Mouse (Mus musculus): ENCODE results near the gene AF067061. TPM values are rescaled to one million over a fixed set of nuclear protein-coding genes. Genes with fewer than 3 reads are reported as not detected.
"Not testable (repeated sequence)": the region's sequence is repeated elsewhere in the genome, so short reads cannot be mapped to it uniquely, and the experiment has no call there.

The AF067061 gene
- polyA plus RNA-seq, 1 experiment from 2014 or later: not detected

- H3K27me3 ChIP-seq (ENCODE audit: control insufficient read depth, insufficient read depth, low read length): not testable (repeated sequence)
- 55% methylated on average over 2 of the region's 3 CpGs for WGBS
Observed at GRCm38 (mm10) chr13:120251208-120251924, 11.5 kb upstream of the AF067061 start.

GRCm38 (mm10) chr13:120258817-120259658, 3.9 kb upstream of the AF067061 start:
- not testable (repeated sequence) for H3K4me1 ChIP-seq (ENCODE audit: control insufficient read depth in 2 of 2, insufficient read depth in 2 of 2, low read length in 2 of 2); H3K27me3 ChIP-seq (ENCODE audit: control insufficient read depth, insufficient read depth, low read length); H3K4me3 ChIP-seq (ENCODE audit: control insufficient read depth in 1 of 2, insufficient read depth in 1 of 2, low read depth in 1 of 2, low read length in 2 of 2); H3K9me3 ChIP-seq (ENCODE audit: control insufficient read depth, low read length); ATAC-seq (ENCODE audit: insufficient number of reproducible peaks, insufficient read depth, low FRiP score, low read depth); H3K36me3 ChIP-seq (ENCODE audit: control insufficient read depth, insufficient read depth, low read length); H3K9ac ChIP-seq (ENCODE audit: low read length); H3K4me2 ChIP-seq (ENCODE audit: low read length); H3K27ac ChIP-seq (replicated peaks in 1 of 2; ENCODE audit: control insufficient read depth in 1 of 2, insufficient read depth in 1 of 2, low read depth in 2 of 2, low read length in 2 of 2)
- WGBS: 78% methylated on average over 3 of the region's 3 CpGs

More at GRCm38 (mm10) chr13:120251208-120251924, 11.5 kb upstream of the AF067061 start:
- H3K4me3 ChIP-seq (ENCODE audit: control insufficient read depth in 1 of 2, insufficient read depth in 1 of 2, low read depth in 1 of 2, low read length in 2 of 2); ATAC-seq (ENCODE audit: insufficient number of reproducible peaks, insufficient read depth, low FRiP score, low read depth); H3K9me3 ChIP-seq (ENCODE audit: control insufficient read depth, low read length); H3K4me2 ChIP-seq (ENCODE audit: low read length); H3K27ac ChIP-seq (replicated peaks in 1 of 2; ENCODE audit: control insufficient read depth in 1 of 2, insufficient read depth in 1 of 2, low read depth in 2 of 2, low read length in 2 of 2); H3K36me3 ChIP-seq (ENCODE audit: control insufficient read depth, insufficient read depth, low read length); H3K4me1 ChIP-seq (ENCODE audit: control insufficient read depth in 2 of 2, insufficient read depth in 2 of 2, low read length in 2 of 2); H3K9ac ChIP-seq (ENCODE audit: low read length): not testable (repeated sequence)

DNA sequence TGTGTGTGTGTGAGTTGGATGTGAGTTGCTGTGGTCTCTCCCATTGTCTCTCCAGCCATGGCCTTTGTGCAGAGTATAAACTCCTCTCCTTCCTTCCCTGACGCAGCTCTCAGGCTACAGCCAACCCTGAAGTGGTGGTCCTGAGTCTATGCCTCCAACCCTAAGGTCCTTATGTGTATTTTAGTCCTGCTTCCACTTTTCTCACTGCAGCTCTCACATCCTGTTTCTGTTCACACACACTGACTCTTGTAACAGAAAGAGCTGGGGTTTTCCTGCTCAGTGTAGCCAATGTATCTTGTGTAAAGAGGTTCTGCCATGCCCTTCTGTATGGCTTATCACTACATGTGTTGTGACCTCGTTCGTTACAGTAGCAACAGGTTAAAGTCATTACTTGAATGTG, 3.2 kb upstream of the AF067061 start:
- not testable (repeated sequence) for H3K36me3 ChIP-seq (ENCODE audit: control insufficient read depth, insufficient read depth, low read length); H3K27ac ChIP-seq (replicated peaks in 1 of 2; ENCODE audit: control insufficient read depth in 1 of 2, insufficient read depth in 1 of 2, low read depth in 2 of 2, low read length in 2 of 2); H3K9ac ChIP-seq (ENCODE audit: low read length); H3K4me2 ChIP-seq (ENCODE audit: low read length); H3K4me1 ChIP-seq (ENCODE audit: control insufficient read depth in 2 of 2, insufficient read depth in 2 of 2, low read length in 2 of 2); ATAC-seq (ENCODE audit: insufficient number of reproducible peaks, insufficient read depth, low FRiP score, low read depth); H3K9me3 ChIP-seq (ENCODE audit: control insufficient read depth, low read length); H3K27me3 ChIP-seq (ENCODE audit: control insufficient read depth, insufficient read depth, low read length); H3K4me3 ChIP-seq (ENCODE audit: control insufficient read depth in 1 of 2, insufficient read depth in 1 of 2, low read depth in 1 of 2, low read length in 2 of 2)
- 68% methylated on average over 3 of the region's 3 CpGs for whole genome bisulfite sequencing

GRCm38 (mm10) chr13:120277837-120278236, 14.9 kb downstream of the AF067061 start:
- not testable (repeated sequence) for ATAC-seq (ENCODE audit: insufficient number of reproducible peaks, insufficient read depth, low FRiP score, low read depth); H3K9ac ChIP-seq (ENCODE audit: low read length); H3K27ac ChIP-seq (replicated peaks in 1 of 2; ENCODE audit: control insufficient read depth in 1 of 2, insufficient read depth in 1 of 2, low read depth in 2 of 2, low read length in 2 of 2); H3K27me3 ChIP-seq (ENCODE audit: control insufficient read depth, insufficient read depth, low read length); H3K36me3 ChIP-seq (ENCODE audit: control insufficient read depth, insufficient read depth, low read length); H3K4me1 ChIP-seq (ENCODE audit: control insufficient read depth in 2 of 2, insufficient read depth in 2 of 2, low read length in 2 of 2); H3K4me2 ChIP-seq (ENCODE audit: low read length); H3K9me3 ChIP-seq (ENCODE audit: control insufficient read depth, low read length); H3K4me3 ChIP-seq (ENCODE audit: control insufficient read depth in 1 of 2, insufficient read depth in 1 of 2, low read depth in 1 of 2, low read length in 2 of 2)
- 24% methylated on average over 2 of the region's 2 CpGs for WGBS

DNA sequence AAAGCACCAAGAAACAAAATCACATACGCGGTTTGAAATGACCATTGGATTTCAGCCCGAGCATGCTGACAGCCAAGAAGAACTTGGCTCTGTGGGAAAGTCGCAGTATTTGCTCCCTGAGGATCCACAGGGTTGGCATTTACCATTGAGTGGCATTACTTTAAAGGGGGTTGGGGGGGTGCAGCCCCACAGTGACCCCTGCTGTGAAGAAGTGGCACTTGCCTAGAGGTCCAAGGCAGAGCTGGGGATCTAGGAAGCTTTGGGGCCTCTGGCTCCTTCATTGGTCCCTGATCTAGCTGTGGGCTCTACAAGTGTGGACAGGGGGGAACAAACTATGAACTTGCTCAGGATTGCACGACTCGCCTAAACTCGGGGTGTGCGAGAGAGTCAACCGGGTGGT, 15.9 kb downstream of the AF067061 start:
- Histone ChIP-seq H3K4me1 (ENCODE audit: control insufficient read depth in 2 of 2, insufficient read depth in 2 of 2, low read length in 2 of 2) (no peaks in the 10 kb centered on the region), H3K4me3 (ENCODE audit: control insufficient read depth in 1 of 2, insufficient read depth in 1 of 2, low read depth in 1 of 2, low read length in 2 of 2) (no peak overlapping the region), H3K9me3 (ENCODE audit: control insufficient read depth, low read length) (no peaks in the 10 kb centered on the region), H3K4me2 (ENCODE audit: low read length) (no peak overlapping the region), H3K9ac (ENCODE audit: low read length) (no peak overlapping the region), H3K36me3 (ENCODE audit: control insufficient read depth, insufficient read depth, low read length) (no peaks in the 10 kb centered on the region), H3K27ac (replicated peaks in 1 of 2; ENCODE audit: control insufficient read depth in 1 of 2, insufficient read depth in 1 of 2, low read depth in 2 of 2, low read length in 2 of 2) (no peak overlapping the region), H3K27me3 (ENCODE audit: control insufficient read depth, insufficient read depth, low read length) (no peaks in the 10 kb centered on the region)
- 86% methylated on average over 9 of the region's 9 CpGs for WGBS
- ATAC-seq (ENCODE audit: insufficient number of reproducible peaks, insufficient read depth, low FRiP score, low read depth): no peak

DNA sequence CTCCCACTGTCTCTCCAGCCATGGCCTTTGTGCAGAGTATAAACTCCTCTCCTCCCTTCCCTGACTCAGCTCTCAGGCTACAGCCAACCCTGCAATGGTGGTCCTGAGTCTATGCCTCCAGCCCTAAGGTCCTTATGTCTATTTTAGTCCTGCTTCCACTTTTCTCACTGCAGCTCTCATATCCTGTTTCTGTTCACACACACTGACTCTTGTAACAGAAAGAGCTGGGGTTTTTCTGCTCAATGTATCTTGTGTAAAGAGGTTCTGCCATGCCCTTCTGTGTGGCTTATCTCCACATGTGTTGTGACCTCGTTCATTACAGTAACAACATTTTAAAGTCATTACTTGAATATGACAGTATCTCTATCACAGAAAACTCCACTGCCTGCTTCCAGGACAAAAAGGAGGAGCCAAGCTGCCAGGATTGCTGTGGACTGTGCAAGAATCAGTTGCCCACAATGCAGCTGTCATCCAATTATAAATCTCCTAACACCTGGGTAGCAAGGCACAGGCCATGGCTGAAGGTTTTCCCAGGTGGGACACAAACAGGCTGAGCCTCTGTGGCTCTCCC, 36.5 kb downstream of the AF067061 start:
- no peak for ATAC-seq (ENCODE audit: insufficient number of reproducible peaks, insufficient read depth, low FRiP score, low read depth)
- Histone ChIP-seq H3K9me3 (ENCODE audit: control insufficient read depth, low read length) (no peaks in the 10 kb centered on the region), H3K36me3 (ENCODE audit: control insufficient read depth, insufficient read depth, low read length) (no peaks in the 10 kb centered on the region), H3K27ac (replicated peaks in 1 of 2; ENCODE audit: control insufficient read depth in 1 of 2, insufficient read depth in 1 of 2, low read depth in 2 of 2, low read length in 2 of 2) (no peak overlapping the region), H3K4me2 (ENCODE audit: low read length) (no peak overlapping the region), H3K4me1 (ENCODE audit: control insufficient read depth in 2 of 2, insufficient read depth in 2 of 2, low read length in 2 of 2) (no peaks in the 10 kb centered on the region), H3K4me3 (ENCODE audit: control insufficient read depth in 1 of 2, insufficient read depth in 1 of 2, low read depth in 1 of 2, low read length in 2 of 2) (no peak overlapping the region), H3K9ac (ENCODE audit: low read length) (no peak overlapping the region), H3K27me3 (ENCODE audit: control insufficient read depth, insufficient read depth, low read length) (no peaks in the 10 kb centered on the region)
- 32% methylated on average over 1 of the region's 1 CpGs for WGBS

DNA sequence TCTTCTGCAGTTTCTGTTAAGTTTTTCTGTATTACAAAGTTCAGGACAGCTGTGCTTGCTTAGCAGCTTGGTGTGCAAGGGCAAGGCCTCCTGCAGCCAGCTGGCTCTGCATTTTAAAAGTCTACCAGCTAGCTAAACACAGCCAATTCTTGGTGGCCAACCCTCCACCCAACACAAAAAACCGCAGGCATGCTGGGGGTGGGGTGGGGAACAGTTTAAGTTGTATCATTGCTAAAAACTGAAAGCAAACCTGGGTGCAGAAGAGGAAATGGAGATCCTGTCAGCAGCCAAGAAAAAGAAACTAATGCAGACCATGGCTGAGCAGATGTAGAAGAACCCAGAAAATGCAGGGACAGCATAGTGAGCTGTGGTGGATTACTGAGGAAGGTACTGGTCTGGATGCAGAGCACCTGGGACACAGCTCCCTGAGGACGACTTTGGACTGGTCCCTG, 37.1 kb downstream of the AF067061 start, which contains the start of gene BC147527:
TSS of gene BC147527 (plus strand) at position 402 of the 452 bp plus-strand sequence.
- H3K9ac ChIP-seq (ENCODE audit: low read length): no peak within 1 kb of the TSS
- no peak for ATAC-seq (ENCODE audit: insufficient number of reproducible peaks, insufficient read depth, low FRiP score, low read depth)
- no peaks in the 10 kb centered on the region for H3K4me1 ChIP-seq (ENCODE audit: control insufficient read depth in 2 of 2, insufficient read depth in 2 of 2, low read length in 2 of 2)
- no peaks in the 10 kb centered on the region for H3K27me3 ChIP-seq (ENCODE audit: control insufficient read depth, insufficient read depth, low read length)
- no peak within 1 kb of the TSS for H3K27ac ChIP-seq (replicated peaks in 1 of 2; ENCODE audit: control insufficient read depth in 1 of 2, insufficient read depth in 1 of 2, low read depth in 2 of 2, low read length in 2 of 2)
- no peaks in the 10 kb centered on the region for H3K9me3 ChIP-seq (ENCODE audit: control insufficient read depth, low read length)
- H3K36me3 ChIP-seq (ENCODE audit: control insufficient read depth, insufficient read depth, low read length): no peaks in the 10 kb centered on the region
- H3K4me2 ChIP-seq (ENCODE audit: low read length): no peak within 1 kb of the TSS
- H3K4me3 ChIP-seq (ENCODE audit: control insufficient read depth in 1 of 2, insufficient read depth in 1 of 2, low read depth in 1 of 2, low read length in 2 of 2): no peak within 1 kb of the TSS
- whole genome bisulfite sequencing: 49% methylated on average over 2 of the region's 2 CpGs
